Mouse (Mus musculus): ENCODE results near the gene H2-Aa. TPM values are rescaled to one million over a fixed set of nuclear protein-coding genes. Genes with fewer than 3 reads are reported as not detected.

Gene H2-Aa
- polyA plus RNA-seq, 1 experiment from 2014 or later = 9.0 TPM

DNA sequence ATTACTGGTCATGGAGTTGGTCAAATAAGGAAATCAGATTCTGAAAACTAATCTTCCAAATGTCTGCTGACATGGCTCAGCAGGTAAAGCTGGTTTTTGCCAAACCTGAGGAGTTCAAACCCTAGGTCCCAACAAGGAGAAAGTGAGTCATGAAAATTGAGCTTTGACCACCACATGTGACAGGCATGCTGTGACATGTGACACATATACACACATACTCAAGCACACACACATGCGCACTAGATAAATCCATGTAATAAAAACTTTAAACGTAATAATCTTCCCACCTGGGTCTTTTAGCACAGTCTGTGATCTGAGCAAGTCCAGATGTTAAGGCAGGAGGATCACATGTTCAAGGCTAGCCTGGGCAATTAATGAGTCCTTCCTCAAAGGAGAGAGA is 16.2 kb upstream of the H2-Aa start:
- WGBS = 76% methylated on average over 2 of the region's 2 CpGs
- ATAC-seq (ENCODE audit: low read depth) = no peak
- H3K9me3 ChIP-seq (ENCODE audit: control insufficient read depth, low read length) = no peaks in the 10 kb centered on the region
- no peak overlapping the region for H3K9ac ChIP-seq (ENCODE audit: low read length)
- H3K27me3 ChIP-seq (ENCODE audit: control insufficient read depth, insufficient read depth, low read depth, low read length) = peaks cover 3% of the 10 kb centered on the region
- no peak overlapping the region for H3K27ac ChIP-seq (ENCODE audit: low read length)
- H3K36me3 ChIP-seq (ENCODE audit: control insufficient read depth, insufficient read depth, low read length) = no peaks in the 10 kb centered on the region
- no peak overlapping the region for H3K4me3 ChIP-seq (ENCODE audit: low read length)
- H3K4me1 ChIP-seq (replicated peaks; ENCODE audit: control insufficient read depth, insufficient read depth, low read length) = no peaks in the 10 kb centered on the region
- no peak overlapping the region for H3K4me2 ChIP-seq (ENCODE audit: low read depth, low read length)

DNA sequence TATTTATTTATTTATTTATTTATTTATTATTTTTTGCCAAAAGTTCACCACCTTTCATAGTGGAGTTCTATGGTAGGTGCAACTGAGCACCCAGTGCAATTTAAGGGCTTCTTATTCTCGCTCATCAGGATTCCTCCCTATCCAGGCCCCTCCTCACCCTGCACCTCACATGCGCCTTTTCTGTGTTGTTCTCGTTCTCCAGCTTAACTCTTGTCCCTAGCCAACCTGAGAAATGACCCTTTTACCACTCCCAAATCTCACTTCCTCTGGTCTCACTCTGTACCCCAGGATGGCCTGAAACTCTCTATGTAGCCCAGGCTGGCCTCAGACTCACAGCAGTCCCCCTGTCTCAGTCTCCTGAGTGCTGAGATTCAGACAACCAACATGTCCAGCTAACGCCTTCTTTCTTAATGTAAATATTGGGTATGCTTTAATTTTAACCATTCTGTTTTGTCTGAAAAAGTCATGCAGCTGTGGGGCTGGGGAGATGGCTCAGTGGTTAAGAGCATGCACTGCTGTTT is 14.1 kb upstream of the H2-Aa start:
- no peak overlapping the region for H3K4me3 ChIP-seq (ENCODE audit: low read length)
- 77% methylated on average over 4 of the region's 4 CpGs for WGBS
- H3K4me2 ChIP-seq (ENCODE audit: low read depth, low read length) = no peak overlapping the region
- no peak overlapping the region for H3K27ac ChIP-seq (ENCODE audit: low read length)
- no peaks in the 10 kb centered on the region for H3K27me3 ChIP-seq (ENCODE audit: control insufficient read depth, insufficient read depth, low read depth, low read length)
- no peaks in the 10 kb centered on the region for H3K4me1 ChIP-seq (replicated peaks; ENCODE audit: control insufficient read depth, insufficient read depth, low read length)
- H3K9me3 ChIP-seq (ENCODE audit: control insufficient read depth, low read length) = no peaks in the 10 kb centered on the region
- H3K36me3 ChIP-seq (ENCODE audit: control insufficient read depth, insufficient read depth, low read length) = no peaks in the 10 kb centered on the region
- ATAC-seq (ENCODE audit: low read depth) = no peak
- no peak overlapping the region for H3K9ac ChIP-seq (ENCODE audit: low read length)

DNA sequence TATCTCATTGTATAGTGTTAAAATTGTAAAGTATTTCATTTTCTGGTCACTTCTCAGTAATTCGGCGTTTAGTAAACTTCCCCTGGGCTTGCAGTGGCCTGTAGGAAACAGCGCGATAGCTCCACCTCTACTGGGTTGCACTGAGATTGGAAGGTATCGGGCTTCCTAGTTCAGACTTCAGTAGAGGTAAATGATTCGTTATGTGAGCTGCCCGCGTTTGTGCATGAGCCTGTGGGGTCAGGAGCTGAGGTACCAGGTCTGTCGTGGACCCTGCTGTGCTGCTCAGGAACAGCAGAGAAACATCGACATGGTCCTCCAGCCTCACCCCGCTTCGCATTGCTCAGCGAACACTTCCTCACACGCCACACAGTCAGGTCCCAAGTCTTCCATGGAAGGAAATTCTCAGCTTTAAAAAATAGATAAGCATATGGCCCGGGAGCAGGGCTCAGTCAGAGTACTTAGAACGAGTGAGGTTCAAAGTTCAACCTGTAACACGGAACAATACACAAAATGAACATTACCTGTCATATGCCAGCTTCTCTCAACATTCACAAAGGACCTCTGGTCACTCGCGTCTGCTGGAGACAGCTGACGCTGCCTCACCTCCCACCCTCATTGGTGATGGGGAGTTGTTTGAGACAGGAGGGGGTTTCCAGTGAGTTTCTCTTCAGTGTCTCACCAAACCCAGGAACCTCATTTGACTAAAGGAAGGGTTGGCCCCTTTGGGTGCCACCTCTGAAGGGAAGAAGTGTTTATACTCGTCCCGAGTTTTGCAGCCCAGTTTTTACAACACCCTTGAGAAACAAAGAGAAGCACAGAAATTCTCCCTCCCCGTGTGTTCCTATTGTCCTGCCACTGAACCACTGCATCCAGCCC is 13.3 kb upstream of the H2-Aa start:
- Histone ChIP-seq H3K36me3 (ENCODE audit: control insufficient read depth, insufficient read depth, low read length) (no peaks in the 10 kb centered on the region), H3K9ac (ENCODE audit: low read length) (no peak overlapping the region), H3K4me2 (ENCODE audit: low read depth, low read length) (no peak overlapping the region), H3K9me3 (ENCODE audit: control insufficient read depth, low read length) (no peaks in the 10 kb centered on the region), H3K4me1 (replicated peaks; ENCODE audit: control insufficient read depth, insufficient read depth, low read length) (peaks cover 3% of the 10 kb centered on the region), H3K27me3 (ENCODE audit: control insufficient read depth, insufficient read depth, low read depth, low read length) (no peaks in the 10 kb centered on the region), H3K4me3 (ENCODE audit: low read length) (no peak overlapping the region), H3K27ac (ENCODE audit: low read length) (no peak overlapping the region)
- 62% methylated on average over 23 of the region's 23 CpGs for WGBS
- ATAC-seq (ENCODE audit: low read depth) = no peak

DNA sequence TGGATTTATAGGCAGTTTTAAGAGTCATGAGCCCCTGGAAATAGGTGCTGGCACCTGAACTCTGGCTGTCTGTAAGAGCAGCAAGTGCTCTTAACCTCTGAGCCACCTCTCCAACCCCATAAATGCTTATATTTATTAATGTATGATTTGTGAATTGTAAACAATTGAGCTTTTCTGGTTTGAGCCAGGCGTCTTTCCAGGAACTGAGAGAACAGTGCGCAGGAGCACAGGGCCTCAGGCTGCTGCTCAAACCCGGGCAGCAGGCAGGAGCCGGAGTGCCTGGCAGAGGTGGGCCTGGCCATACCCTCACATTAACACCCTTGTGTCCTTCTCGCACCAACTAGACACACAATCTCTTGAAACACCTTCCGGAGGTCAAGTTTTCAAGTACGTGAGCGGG is 12.4 kb upstream of the H2-Aa start:
- H3K4me3 ChIP-seq (ENCODE audit: low read length) = no peak overlapping the region
- no peak overlapping the region for H3K4me2 ChIP-seq (ENCODE audit: low read depth, low read length)
- no peak overlapping the region for H3K27ac ChIP-seq (ENCODE audit: low read length)
- no peaks in the 10 kb centered on the region for H3K36me3 ChIP-seq (ENCODE audit: control insufficient read depth, insufficient read depth, low read length)
- 71% methylated on average over 8 of the region's 8 CpGs for WGBS
- H3K4me1 ChIP-seq (replicated peaks; ENCODE audit: control insufficient read depth, insufficient read depth, low read length) = peaks cover 4% of the 10 kb centered on the region
- no peaks in the 10 kb centered on the region for H3K27me3 ChIP-seq (ENCODE audit: control insufficient read depth, insufficient read depth, low read depth, low read length)
- H3K9me3 ChIP-seq (ENCODE audit: control insufficient read depth, low read length) = no peaks in the 10 kb centered on the region
- no peak for ATAC-seq (ENCODE audit: low read depth)
- no peak overlapping the region for H3K9ac ChIP-seq (ENCODE audit: low read length)

- no peaks in the 10 kb centered on the region for H3K9me3 ChIP-seq (ENCODE audit: control insufficient read depth, low read length)
- no peak overlapping the region for H3K4me2 ChIP-seq (ENCODE audit: low read depth, low read length)
- no peaks in the 10 kb centered on the region for H3K27me3 ChIP-seq (ENCODE audit: control insufficient read depth, insufficient read depth, low read depth, low read length)
- no peak overlapping the region for H3K9ac ChIP-seq (ENCODE audit: low read length)
- ATAC-seq (ENCODE audit: low read depth) = no peak
- no peaks in the 10 kb centered on the region for H3K36me3 ChIP-seq (ENCODE audit: control insufficient read depth, insufficient read depth, low read length)
- 59% methylated on average over 3 of the region's 3 CpGs for WGBS
- no peak overlapping the region for H3K4me3 ChIP-seq (ENCODE audit: low read length)
- H3K4me1 ChIP-seq (replicated peaks; ENCODE audit: control insufficient read depth, insufficient read depth, low read length) = peaks cover 4% of the 10 kb centered on the region
- no peak overlapping the region for H3K27ac ChIP-seq (ENCODE audit: low read length)
These were observed 11.7 kb upstream of the H2-Aa start for GRCm38 (mm10) chr17:34299356-34299755.

- Histone ChIP-seq H3K9ac (ENCODE audit: low read length) (no peak overlapping the region), H3K4me3 (ENCODE audit: low read length) (peak overlapping the region; percentile 33), H3K4me2 (ENCODE audit: low read depth, low read length) (peak overlapping the region; percentile 46), H3K4me1 (replicated peaks; ENCODE audit: control insufficient read depth, insufficient read depth, low read length) (peaks cover 4% of the 10 kb centered on the region), H3K27me3 (ENCODE audit: control insufficient read depth, insufficient read depth, low read depth, low read length) (no peaks in the 10 kb centered on the region), H3K27ac (ENCODE audit: low read length) (no peak overlapping the region), H3K9me3 (ENCODE audit: control insufficient read depth, low read length) (no peaks in the 10 kb centered on the region), H3K36me3 (ENCODE audit: control insufficient read depth, insufficient read depth, low read length) (no peaks in the 10 kb centered on the region)
- ATAC-seq (ENCODE audit: low read depth) = peak; percentile 67; the same call in 1 of the 2 replicates
- 20% methylated on average over 23 of the region's 23 CpGs for WGBS
These were observed 8.5 kb upstream of the H2-Aa start for GRCm38 (mm10) chr17:34295891-34296794.

GRCm38 (mm10) chr17:34295307-34295706 is 7.7 kb upstream of the H2-Aa start:
- no peak overlapping the region for H3K4me2 ChIP-seq (ENCODE audit: low read depth, low read length)
- H3K9ac ChIP-seq (ENCODE audit: low read length) = no peak overlapping the region
- H3K27ac ChIP-seq (ENCODE audit: low read length) = no peak overlapping the region
- H3K4me1 ChIP-seq (replicated peaks; ENCODE audit: control insufficient read depth, insufficient read depth, low read length) = peaks cover 4% of the 10 kb centered on the region
- no peaks in the 10 kb centered on the region for H3K9me3 ChIP-seq (ENCODE audit: control insufficient read depth, low read length)
- ATAC-seq (ENCODE audit: low read depth) = no peak
- H3K36me3 ChIP-seq (ENCODE audit: control insufficient read depth, insufficient read depth, low read length) = no peaks in the 10 kb centered on the region
- no peak overlapping the region for H3K4me3 ChIP-seq (ENCODE audit: low read length)
- H3K27me3 ChIP-seq (ENCODE audit: control insufficient read depth, insufficient read depth, low read depth, low read length) = no peaks in the 10 kb centered on the region

DNA sequence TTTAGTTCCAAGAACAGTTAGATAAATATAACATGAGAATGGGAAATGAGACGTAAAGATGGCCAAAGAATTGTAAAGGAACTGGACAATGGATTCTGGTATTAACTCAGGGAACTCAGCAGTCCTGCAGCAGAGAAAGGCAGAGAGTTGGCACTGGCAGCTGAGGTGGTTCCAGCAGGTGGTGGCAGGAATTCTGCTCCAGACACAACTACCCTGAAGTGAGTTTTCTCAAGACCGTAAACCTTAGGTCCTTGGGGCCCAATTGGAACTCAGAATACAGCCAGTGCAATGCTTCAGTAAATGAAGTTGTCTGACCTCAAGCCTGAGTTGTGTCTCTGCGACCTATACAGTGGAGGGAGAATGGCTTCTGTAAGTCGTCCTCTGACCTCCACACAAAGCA is 6.6 kb upstream of the H2-Aa start:
- Histone ChIP-seq H3K9me3 (ENCODE audit: control insufficient read depth, low read length) (no peaks in the 10 kb centered on the region), H3K27ac (ENCODE audit: low read length) (no peak overlapping the region), H3K27me3 (ENCODE audit: control insufficient read depth, insufficient read depth, low read depth, low read length) (no peaks in the 10 kb centered on the region), H3K4me1 (replicated peaks; ENCODE audit: control insufficient read depth, insufficient read depth, low read length) (peaks cover 4% of the 10 kb centered on the region), H3K4me2 (ENCODE audit: low read depth, low read length) (no peak overlapping the region), H3K4me3 (ENCODE audit: low read length) (no peak overlapping the region), H3K36me3 (ENCODE audit: control insufficient read depth, insufficient read depth, low read length) (no peaks in the 10 kb centered on the region), H3K9ac (ENCODE audit: low read length) (no peak overlapping the region)
- WGBS = 66% methylated on average over 4 of the region's 4 CpGs
- ATAC-seq (ENCODE audit: low read depth) = no peak

DNA sequence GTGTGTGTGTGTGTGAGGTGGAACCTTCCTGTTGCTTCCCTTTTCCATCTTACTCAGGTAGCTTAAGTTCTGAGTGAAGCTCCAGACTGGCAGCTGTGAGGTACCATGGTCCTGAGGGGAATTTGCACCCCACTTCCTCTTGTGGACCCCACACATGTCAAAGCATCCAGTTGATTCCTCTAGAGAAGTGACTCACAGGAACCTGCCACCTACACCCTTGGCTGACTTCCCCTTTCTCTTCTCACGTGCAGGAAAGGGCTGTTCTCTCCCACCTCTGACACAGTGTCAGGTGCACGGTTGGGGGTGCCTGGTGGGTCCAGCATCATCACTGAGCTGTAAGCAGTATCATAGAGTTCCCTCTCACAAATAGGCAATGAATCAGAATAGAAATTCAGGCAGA is 5.9 kb upstream of the H2-Aa start:
- Histone ChIP-seq H3K4me1 (replicated peaks; ENCODE audit: control insufficient read depth, insufficient read depth, low read length) (peaks cover 4% of the 10 kb centered on the region), H3K9ac (ENCODE audit: low read length) (no peak overlapping the region), H3K27me3 (ENCODE audit: control insufficient read depth, insufficient read depth, low read depth, low read length) (no peaks in the 10 kb centered on the region), H3K36me3 (ENCODE audit: control insufficient read depth, insufficient read depth, low read length) (no peaks in the 10 kb centered on the region), H3K9me3 (ENCODE audit: control insufficient read depth, low read length) (no peaks in the 10 kb centered on the region), H3K4me3 (ENCODE audit: low read length) (no peak overlapping the region), H3K4me2 (ENCODE audit: low read depth, low read length) (no peak overlapping the region), H3K27ac (ENCODE audit: low read length) (no peak overlapping the region)
- ATAC-seq (ENCODE audit: low read depth) = no peak
- WGBS = 29% methylated on average over 2 of the region's 2 CpGs

All from lung, embryonic 16.5 days (tissue).